Mouse (Mus musculus) large intestine, adult 2 months (tissue): ENCODE data around the gene Polr2l. TPM values are rescaled to one million over a fixed set of nuclear protein-coding genes. Genes with fewer than 3 reads are reported as not detected.

Experiments used
- DNase-seq: peaks from one replicate; pipeline ENCODE4 v3.0.0-alpha.2; 2012; ENCODE audit warnings: low read depth, low spot score
- WGBS: fragments of 180-500 bp; shearing (Covaris S2); methylation state at CpG from one replicate; pipeline ENCODE4 v1.1.7; 2018; 5-methylcytosine and 5-hydroxymethylcytosine counted together
- polyA plus RNA-seq: library from polyadenylated mRNA; depleted of rRNA; stranded (reverse); fragments of >200 nt; gene quantifications from 2 replicates; pipeline ENCODE4 v1.2.3, GENCODE M21; 2012

The Polr2l gene
- polyA plus RNA-seq, 1 experiment: 43.9 TPM

- WGBS: 69% methylated on average over 9 of the region's 9 CpGs
- DNase-seq: no peak
Measured at GRCm38 (mm10) chr7:141435856-141436522, 38.9 kb downstream of the Polr2l start.

- no peak for DNase-seq
- 2% methylated on average over 17 of the region's 17 CpGs for WGBS
Measured at GRCm38 (mm10) chr7:141435129-141435855, 39.6 kb downstream of the Polr2l start.

GRCm38 (mm10) chr7:141434464-141434863 is 40.5 kb downstream of the Polr2l start:
- DNase-seq: no peak
- WGBS: 17% methylated on average over 8 of the region's 8 CpGs

GRCm38 (mm10) chr7:141433517-141434400 is 41.2 kb downstream of the Polr2l start:
- DNase-seq: no peak
- 75% methylated on average over 15 of the region's 15 CpGs for WGBS

- WGBS: 51% methylated on average over 6 of the region's 6 CpGs
- no peak for DNase-seq
Measured at GRCm38 (mm10) chr7:141432741-141433516, 42.0 kb downstream of the Polr2l start.

- DNase-seq: no peak
- WGBS: 63% methylated on average over 8 of the region's 8 CpGs
Measured at GRCm38 (mm10) chr7:141432186-141432611, 42.7 kb downstream of the Polr2l start.

GRCm38 (mm10) chr7:141431434-141432185 is 43.3 kb downstream of the Polr2l start:
- 93% methylated on average over 19 of the region's 19 CpGs for WGBS
- no peak for DNase-seq

- 96% methylated on average over 9 of the region's 9 CpGs for WGBS
- no peak for DNase-seq
Measured at GRCm38 (mm10) chr7:141430585-141431240, 44.2 kb downstream of the Polr2l start.

GRCm38 (mm10) chr7:141429840-141430584 is 44.9 kb downstream of the Polr2l start:
- 66% methylated on average over 9 of the region's 9 CpGs for WGBS

GRCm38 (mm10) chr7:141429310-141429709 is 45.6 kb downstream of the Polr2l start, which contains the start of gene Cend1:
Gene Cend1 (minus strand): TSS chr7:141429491.
- DNase-seq: no peak
- WGBS: 22% methylated on average over 19 of the region's 19 CpGs

More at GRCm38 (mm10) chr7:141429840-141430584, 44.9 kb downstream of the Polr2l start:
- DNase-seq: no peak

GRCm38 (mm10) chr7:141428701-141429100 is 46.2 kb downstream of the Polr2l start:
- WGBS: 76% methylated on average over 5 of the region's 5 CpGs
- no peak for DNase-seq

GRCm38 (mm10) chr7:141426948-141427730 is 47.8 kb downstream of the Polr2l start:
- no peak for DNase-seq
- 76% methylated on average over 12 of the region's 12 CpGs for WGBS

GRCm38 (mm10) chr7:141423811-141424210 is 51.1 kb downstream of the Polr2l start:
- 67% methylated on average over 4 of the region's 4 CpGs for WGBS
- DNase-seq: no peak
